Mouse (Mus musculus): ENCODE measurements around the gene Spg7. TPM values are rescaled to one million over a fixed set of nuclear protein-coding genes. Genes with fewer than 3 reads are reported as not detected.

Spg7 gene
- polyA plus RNA-seq, 1 experiment: 83.4 TPM

GRCm38 (mm10) chr8:123145279-123145678 is 82.5 kb downstream of the Spg7 start:
- no peak for TF ChIP-seq POLR2A (IDR thresholded peaks at IDR 0.05; ENCODE audit: insufficient read length, low read depth)
- TF ChIP-seq TCF3 (IDR thresholded peaks at IDR 0.05; ENCODE audit: insufficient read length, low read depth): no peak
- TF ChIP-seq CEBPB (IDR thresholded peaks at IDR 0.05; ENCODE audit: insufficient read depth, poor library complexity, severe bottlenecking): no peak
- no peak for TF ChIP-seq TCF12 (IDR thresholded peaks at IDR 0.05; ENCODE audit: insufficient read depth, poor library complexity, severe bottlenecking)
- no peak for TF ChIP-seq MAX (IDR thresholded peaks at IDR 0.05; ENCODE audit: low read depth)
- no peak for TF ChIP-seq SRF (IDR thresholded peaks at IDR 0.05; ENCODE audit: control insufficient read depth, insufficient read length, low read depth)
- TF ChIP-seq MYOG (IDR thresholded peaks at IDR 0.05; ENCODE audit: control insufficient read depth in 1 of 3, insufficient read depth in 1 of 3, insufficient read length in 2 of 3, low read depth in 2 of 3): no peak
- no peak for TF ChIP-seq MYOD1 (IDR thresholded peaks at IDR 0.05; ENCODE audit: control insufficient read depth in 1 of 3, insufficient read length in 2 of 3, low read depth in 2 of 3)
- no peak for TF ChIP-seq E2F4 (IDR thresholded peaks at IDR 0.05; ENCODE audit: insufficient read depth)
- TF ChIP-seq POLR2AphosphoS2 (IDR thresholded peaks at IDR 0.05; ENCODE audit: insufficient read length, low read depth): no peak
- no peak for TF ChIP-seq REST (IDR thresholded peaks at IDR 0.05; ENCODE audit: insufficient read depth, insufficient read length)
- no peak for TF ChIP-seq USF1 (IDR thresholded peaks at IDR 0.05; ENCODE audit: low read depth)
- H3ac ChIP-seq (ENCODE audit: control insufficient read depth, insufficient read length): no peak overlapping the region
- no peak overlapping the region for H3K4me3 ChIP-seq
- no peaks in the 10 kb centered on the region for H3K27me3 ChIP-seq (ENCODE audit: control insufficient read depth, insufficient read depth, insufficient read length)
- H3K4me2 ChIP-seq (ENCODE audit: low read depth): no peak overlapping the region
- no peaks in the 10 kb centered on the region for H3K79me2 ChIP-seq (ENCODE audit: control insufficient read depth, insufficient read depth)
- H3K36me3 ChIP-seq (ENCODE audit: control insufficient read depth, insufficient read depth): no peaks in the 10 kb centered on the region

- Histone ChIP-seq H3K4me2 (ENCODE audit: low read depth) (no peak overlapping the region), H3ac (ENCODE audit: control insufficient read depth, insufficient read length) (no peak overlapping the region), H3K36me3 (ENCODE audit: control insufficient read depth, insufficient read depth) (no peaks in the 10 kb centered on the region), H3K4me3 (no peak overlapping the region), H3K27me3 (ENCODE audit: control insufficient read depth, insufficient read depth, insufficient read length) (no peaks in the 10 kb centered on the region), H3K79me2 (ENCODE audit: control insufficient read depth, insufficient read depth) (no peaks in the 10 kb centered on the region)
- TF ChIP-seq MYOD1 (IDR thresholded peaks at IDR 0.05; ENCODE audit: control insufficient read depth in 1 of 3, insufficient read length in 2 of 3, low read depth in 2 of 3) (no peak), MYOG (IDR thresholded peaks at IDR 0.05; ENCODE audit: control insufficient read depth in 1 of 3, insufficient read depth in 1 of 3, insufficient read length in 2 of 3, low read depth in 2 of 3) (no peak), POLR2AphosphoS2 (IDR thresholded peaks at IDR 0.05; ENCODE audit: insufficient read length, low read depth) (no peak), USF1 (IDR thresholded peaks at IDR 0.05; ENCODE audit: low read depth) (no peak), POLR2A (IDR thresholded peaks at IDR 0.05; ENCODE audit: insufficient read length, low read depth) (no peak), REST (IDR thresholded peaks at IDR 0.05; ENCODE audit: insufficient read depth, insufficient read length) (no peak), MAX (IDR thresholded peaks at IDR 0.05; ENCODE audit: low read depth) (no peak), CEBPB (IDR thresholded peaks at IDR 0.05; ENCODE audit: insufficient read depth, poor library complexity, severe bottlenecking) (no peak), TCF3 (IDR thresholded peaks at IDR 0.05; ENCODE audit: insufficient read length, low read depth) (no peak), SRF (IDR thresholded peaks at IDR 0.05; ENCODE audit: control insufficient read depth, insufficient read length, low read depth) (no peak), E2F4 (IDR thresholded peaks at IDR 0.05; ENCODE audit: insufficient read depth) (no peak), TCF12 (IDR thresholded peaks at IDR 0.05; ENCODE audit: insufficient read depth, poor library complexity, severe bottlenecking) (no peak)
These were observed 83.6 kb downstream of the Spg7 start for GRCm38 (mm10) chr8:123146390-123146789.

Other genes with a start within 250 kb of the Spg7 start
- 401 TPM for gene Cdh15, start 215.0 kb upstream of the Spg7 start, polyA plus RNA-seq (2012; fragmentation: generic; extraction: Trizol)
- 56.4 TPM for gene Ankrd11, start 20.7 kb upstream of the Spg7 start, polyA plus RNA-seq (2012; fragmentation: generic; extraction: Trizol)
- gene Rpl13, start 39.4 kb downstream of the Spg7 start, polyA plus RNA-seq (2012; fragmentation: generic; extraction: Trizol): 3,059 TPM
- gene Cpne7, start 54.4 kb downstream of the Spg7 start, polyA plus RNA-seq (2012; fragmentation: generic; extraction: Trizol): 0.16 TPM
- 0.08 TPM for gene Sult5a1, start 95.4 kb downstream of the Spg7 start, polyA plus RNA-seq (2012; fragmentation: generic; extraction: Trizol)
- gene Dpep1, start 123.3 kb downstream of the Spg7 start, polyA plus RNA-seq (2012; fragmentation: generic; extraction: Trizol): 12.9 TPM
- 114 TPM for gene Chmp1a, start 149.8 kb downstream of the Spg7 start, polyA plus RNA-seq (2012; fragmentation: generic; extraction: Trizol)
- gene Spata33, start 149.9 kb downstream of the Spg7 start, polyA plus RNA-seq (2012; fragmentation: generic; extraction: Trizol): 2.5 TPM
- gene Cdk10, start 161.9 kb downstream of the Spg7 start, polyA plus RNA-seq (2012; fragmentation: generic; extraction: Trizol): 31.0 TPM
- gene Spata2l, start 173.3 kb downstream of the Spg7 start, polyA plus RNA-seq (2012; fragmentation: generic; extraction: Trizol): 1.1 TPM
- gene Zfp276, start 191.3 kb downstream of the Spg7 start, polyA plus RNA-seq (2012; fragmentation: generic; extraction: Trizol): 12.1 TPM
- gene Vps9d1, start 191.4 kb downstream of the Spg7 start, polyA plus RNA-seq (2012; fragmentation: generic; extraction: Trizol): 12.7 TPM

Data from myocyte (in vitro differentiated cells).